Mouse (Mus musculus): ENCODE measurements around the gene Rab15. TPM values are rescaled to one million over a fixed set of nuclear protein-coding genes. Genes with fewer than 3 reads are reported as not detected.
"Not testable (repeated sequence)": the region's sequence is repeated elsewhere in the genome, so short reads cannot be mapped to it uniquely, and the experiment has no call there.

Gene Rab15
- polyA plus RNA-seq, 2 experiments, result 22.2 TPM

DNA sequence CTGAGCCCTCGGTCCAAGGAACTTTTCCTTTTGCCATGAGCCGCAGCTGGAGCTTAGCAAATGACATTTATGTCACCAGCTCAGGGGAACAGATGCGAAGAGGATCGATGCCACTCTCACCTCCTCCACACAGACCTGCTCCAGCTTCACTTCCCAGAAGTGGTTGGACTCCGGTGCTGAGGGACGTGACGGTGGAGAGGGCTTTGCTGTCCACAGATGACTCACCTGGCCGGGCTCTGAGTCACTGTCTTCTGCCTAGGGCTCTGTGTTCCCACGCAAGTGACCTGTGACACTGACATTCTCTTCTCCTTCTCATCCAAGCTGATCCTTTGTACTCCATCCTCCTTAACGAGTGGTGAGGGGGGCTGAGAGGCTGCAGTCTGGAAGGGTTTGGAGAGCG lies 40.9 kb upstream of the Rab15 start:
- Histone ChIP-seq H3K9ac (ENCODE audit: low read depth, low read length, severe bottlenecking) (no peak overlapping the region), H3K4me1 (ENCODE audit: control insufficient read depth, insufficient read depth, low read length) (no peaks in the 10 kb centered on the region), H3K36me3 (ENCODE audit: control insufficient read depth, insufficient read depth, low read length) (peaks cover 7% of the 10 kb centered on the region; the same call in 1 of the 2 replicates), H3K4me2 (replicated peaks; ENCODE audit: low read depth, low read length, severe bottlenecking) (no peak overlapping the region), H3K4me3 (replicated peaks; ENCODE audit: low read length) (no peak overlapping the region), H3K27ac (replicated peaks; ENCODE audit: low read depth, low read length) (no peak overlapping the region), H3K27me3 (ENCODE audit: control insufficient read depth, insufficient read depth, low read length) (no peaks in the 10 kb centered on the region), H3K9me3 (ENCODE audit: control insufficient read depth, low read length) (no peaks in the 10 kb centered on the region)
- ATAC-seq (ENCODE audit: low FRiP score, low read depth), result no peak
- no peak for DNase-seq (ENCODE audit: low spot score)
- 75% methylated on average over 11 of the region's 11 CpGs for WGBS
- no peak for TF ChIP-seq POLR2A (IDR thresholded peaks at IDR 0.05; ENCODE audit: borderline replicate concordance, extremely low read depth, insufficient read depth, insufficient read length)

DNA sequence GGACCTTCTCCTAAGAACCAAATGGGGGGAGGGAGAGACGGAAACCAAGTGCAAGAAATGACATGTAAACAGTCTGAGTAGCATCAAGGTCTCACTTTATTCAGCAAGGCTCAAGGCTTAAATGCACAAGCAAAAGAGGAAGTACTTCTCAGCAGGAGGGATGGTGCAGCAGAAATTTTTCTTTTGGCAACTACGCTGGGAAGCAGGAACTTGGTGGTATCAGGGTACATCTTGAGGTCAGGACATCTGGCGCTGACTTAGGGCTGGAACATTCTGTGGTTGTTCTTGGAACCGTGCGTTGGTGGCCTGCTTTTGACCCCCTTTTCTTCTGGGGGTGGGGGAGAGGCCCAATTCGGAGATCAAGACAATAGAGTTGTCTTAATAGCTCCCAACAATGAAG lies 36.1 kb upstream of the Rab15 start:
- not testable (repeated sequence) for H3K4me3 ChIP-seq (replicated peaks; ENCODE audit: low read length); DNase-seq (ENCODE audit: low spot score); H3K4me1 ChIP-seq (ENCODE audit: control insufficient read depth, insufficient read depth, low read length); ATAC-seq (ENCODE audit: low FRiP score, low read depth); H3K27ac ChIP-seq (replicated peaks; ENCODE audit: low read depth, low read length); H3K36me3 ChIP-seq (ENCODE audit: control insufficient read depth, insufficient read depth, low read length); H3K4me2 ChIP-seq (replicated peaks; ENCODE audit: low read depth, low read length, severe bottlenecking); H3K27me3 ChIP-seq (ENCODE audit: control insufficient read depth, insufficient read depth, low read length); H3K9ac ChIP-seq (ENCODE audit: low read depth, low read length, severe bottlenecking); H3K9me3 ChIP-seq (ENCODE audit: control insufficient read depth, low read length)
- WGBS, result 81% methylated on average over 6 of the region's 6 CpGs

DNA sequence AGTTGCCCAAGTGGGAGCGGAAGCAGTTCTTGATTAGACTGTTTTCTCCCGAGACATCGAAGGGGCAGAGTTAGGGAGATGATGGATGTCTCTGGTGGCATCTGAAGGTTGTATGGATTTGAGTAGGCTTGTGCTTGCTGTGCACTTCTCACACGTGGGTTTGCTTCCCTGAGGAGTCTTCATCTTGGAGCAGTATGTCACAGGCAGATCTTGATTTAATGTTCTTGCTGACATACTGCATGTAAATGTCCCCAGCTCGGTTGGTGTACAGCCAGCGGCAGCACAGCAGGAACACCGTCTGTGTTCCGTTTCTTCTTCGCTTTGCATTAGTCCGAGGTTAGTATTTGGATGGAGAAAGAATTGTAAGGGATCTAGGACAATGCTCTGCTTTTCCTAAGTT lies 34.4 kb upstream of the Rab15 start:
- TF ChIP-seq POLR2A (IDR thresholded peaks at IDR 0.05; ENCODE audit: borderline replicate concordance, extremely low read depth, insufficient read depth, insufficient read length), result no peak
- Histone ChIP-seq H3K27me3 (ENCODE audit: control insufficient read depth, insufficient read depth, low read length) (no peaks in the 10 kb centered on the region), H3K27ac (replicated peaks; ENCODE audit: low read depth, low read length) (no peak overlapping the region), H3K4me2 (replicated peaks; ENCODE audit: low read depth, low read length, severe bottlenecking) (no peak overlapping the region), H3K4me1 (ENCODE audit: control insufficient read depth, insufficient read depth, low read length) (no peaks in the 10 kb centered on the region), H3K4me3 (replicated peaks; ENCODE audit: low read length) (no peak overlapping the region), H3K9me3 (ENCODE audit: control insufficient read depth, low read length) (no peaks in the 10 kb centered on the region), H3K36me3 (ENCODE audit: control insufficient read depth, insufficient read depth, low read length) (no peaks in the 10 kb centered on the region), H3K9ac (ENCODE audit: low read depth, low read length, severe bottlenecking) (no peak overlapping the region)
- DNase-seq (ENCODE audit: low spot score) (no peak), ATAC-seq (ENCODE audit: low FRiP score, low read depth) (no peak)
- 82% methylated on average over 10 of the region's 10 CpGs for WGBS

DNA sequence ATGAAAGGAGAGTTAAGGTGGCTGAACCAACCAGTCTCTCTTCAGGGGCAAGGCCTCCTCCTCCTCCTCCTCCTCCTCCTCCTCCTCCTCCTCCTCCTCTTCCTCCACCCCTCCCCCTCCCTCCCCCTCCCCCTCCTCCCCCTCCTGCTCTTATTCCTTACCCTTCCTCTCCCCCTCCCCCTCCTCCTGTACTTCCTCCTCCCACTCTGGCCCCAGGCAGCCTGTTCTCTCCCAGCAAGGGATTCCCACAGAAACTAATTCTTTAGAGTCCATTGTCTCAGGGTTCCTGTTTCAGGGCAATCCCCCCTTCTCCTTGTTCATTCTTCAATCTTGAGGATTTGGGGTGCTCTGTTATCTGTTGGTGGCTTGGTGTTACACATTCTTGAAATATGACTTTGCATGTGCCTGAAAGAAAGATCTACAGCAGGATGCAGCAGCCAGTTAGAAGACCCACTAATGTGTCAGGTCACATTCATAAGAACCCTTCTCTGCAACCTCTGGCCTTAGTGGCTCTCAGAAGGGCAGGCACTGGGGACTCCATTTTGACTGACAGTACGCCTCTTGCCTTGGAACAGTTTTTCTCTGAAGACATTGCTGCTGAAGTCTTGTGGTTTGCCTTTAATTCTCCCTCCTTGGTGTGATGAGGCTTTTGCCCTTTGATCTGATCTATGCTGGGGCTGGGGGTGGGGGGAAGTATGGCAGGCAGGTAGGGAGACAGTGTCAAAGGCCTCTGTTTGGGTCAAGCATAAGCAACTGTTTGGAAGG lies 30.9 kb upstream of the Rab15 start:
- DNase-seq (ENCODE audit: low spot score) (no peak), ATAC-seq (ENCODE audit: low FRiP score, low read depth) (no peak)
- H3K27ac ChIP-seq (replicated peaks; ENCODE audit: low read depth, low read length), result no peak overlapping the region
- no peak for TF ChIP-seq POLR2A (IDR thresholded peaks at IDR 0.05; ENCODE audit: borderline replicate concordance, extremely low read depth, insufficient read depth, insufficient read length)
- H3K9ac ChIP-seq (ENCODE audit: low read depth, low read length, severe bottlenecking), result no peak overlapping the region
- no peaks in the 10 kb centered on the region for H3K36me3 ChIP-seq (ENCODE audit: control insufficient read depth, insufficient read depth, low read length)
- no peak overlapping the region for H3K4me3 ChIP-seq (replicated peaks; ENCODE audit: low read length)
- H3K4me2 ChIP-seq (replicated peaks; ENCODE audit: low read depth, low read length, severe bottlenecking), result no peak overlapping the region
- no peaks in the 10 kb centered on the region for H3K9me3 ChIP-seq (ENCODE audit: control insufficient read depth, low read length)
- H3K27me3 ChIP-seq (ENCODE audit: control insufficient read depth, insufficient read depth, low read length), result no peaks in the 10 kb centered on the region
- 82% methylated on average over 1 of the region's 1 CpGs for WGBS
- H3K4me1 ChIP-seq (ENCODE audit: control insufficient read depth, insufficient read depth, low read length), result no peaks in the 10 kb centered on the region

GRCm38 (mm10) chr12:76852419-76852818 lies 29.7 kb upstream of the Rab15 start:
- Histone ChIP-seq H3K27me3 (ENCODE audit: control insufficient read depth, insufficient read depth, low read length) (no peaks in the 10 kb centered on the region), H3K4me1 (ENCODE audit: control insufficient read depth, insufficient read depth, low read length) (no peaks in the 10 kb centered on the region), H3K4me2 (replicated peaks; ENCODE audit: low read depth, low read length, severe bottlenecking) (no peak overlapping the region), H3K27ac (replicated peaks; ENCODE audit: low read depth, low read length) (no peak overlapping the region), H3K4me3 (replicated peaks; ENCODE audit: low read length) (no peak overlapping the region), H3K9me3 (ENCODE audit: control insufficient read depth, low read length) (no peaks in the 10 kb centered on the region), H3K36me3 (ENCODE audit: control insufficient read depth, insufficient read depth, low read length) (no peaks in the 10 kb centered on the region), H3K9ac (ENCODE audit: low read depth, low read length, severe bottlenecking) (no peak overlapping the region)
- no peak for ATAC-seq (ENCODE audit: low FRiP score, low read depth)
- WGBS, result 94% methylated on average over 2 of the region's 2 CpGs
- no peak for DNase-seq (ENCODE audit: low spot score)
- no peak for TF ChIP-seq POLR2A (IDR thresholded peaks at IDR 0.05; ENCODE audit: borderline replicate concordance, extremely low read depth, insufficient read depth, insufficient read length)

Measured in limb, embryonic 14.5 days (tissue).